Mouse (Mus musculus) megakaryocyte progenitor cell, adult 5-6 weeks (primary cell): ENCODE measurements around the gene Gm49450. TPM values are rescaled to one million over a fixed set of nuclear protein-coding genes. Genes with fewer than 3 reads are reported as not detected.

Experiments used
- ATAC-seq: replicated peaks from 2 replicates; pipeline ENCODE4 v1.8.0; 2016; ENCODE audit warnings: mild to moderate bottlenecking, moderate TSS enrichment, inconsistent platforms; ENCODE audit not compliant: poor library complexity
- total RNA-seq, 2 experiments: library from RNA; stranded (forward) in 1 of 2; stranded (reverse) in 1 of 2; fragments of 157-497, 149-512 nt in 1 of 2; fragments of 200-1000 nt in 1 of 2; gene quantifications; 2 replicates each; pipeline versions ENCODE4 v1.2.3 to v1.2.4; 2015 to 2017

The Gm49450 gene
- total RNA-seq (2015) = 0.69 and 1.1 TPM in 2 replicates
- total RNA-seq (2017) = not detected in 2 replicates

DNA sequence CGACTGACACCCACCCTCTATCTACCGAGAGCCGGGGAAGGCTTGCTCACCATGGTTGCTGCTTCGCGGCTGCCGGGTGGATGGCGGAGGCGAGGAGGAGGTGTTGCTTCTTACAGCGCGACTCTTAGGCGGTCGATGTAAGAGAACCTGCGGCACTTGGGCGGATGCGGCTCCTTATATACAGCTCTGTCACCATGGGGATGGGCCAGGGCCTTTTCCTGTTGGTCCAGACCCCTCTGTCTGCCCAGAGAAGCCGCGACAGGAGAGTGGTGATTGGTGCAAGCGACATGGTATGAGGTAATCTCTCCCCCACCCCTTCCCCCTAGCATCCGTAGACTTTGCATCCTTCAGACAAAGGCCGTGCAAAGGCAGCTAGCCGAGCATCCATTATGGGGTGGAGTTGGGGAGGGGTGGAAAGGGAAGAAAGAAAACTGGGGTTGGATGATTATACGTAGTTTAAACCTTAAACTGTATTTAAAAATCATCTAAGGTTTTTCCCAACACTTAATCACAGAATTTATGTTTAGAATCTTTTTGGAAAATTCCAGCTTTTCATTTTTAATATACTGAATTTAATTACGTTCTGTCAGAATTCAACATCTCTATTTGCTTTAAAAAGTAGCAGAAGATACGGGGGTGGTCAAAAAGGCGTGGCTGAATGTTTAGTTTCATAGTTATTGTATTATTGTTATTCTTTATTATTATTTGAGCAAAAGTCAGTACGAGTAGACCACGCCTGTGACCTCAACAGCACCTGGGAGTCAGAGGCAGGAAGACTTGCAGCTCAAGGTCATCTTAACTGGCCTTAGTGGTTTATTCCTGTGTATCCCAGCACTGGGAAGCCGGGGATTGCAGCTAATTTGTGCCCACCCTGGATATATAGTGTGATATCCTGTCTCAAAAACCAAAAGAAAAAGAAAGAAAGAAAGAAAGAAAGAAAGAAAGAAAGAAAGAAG, at the start of gene Gm49450, which contains the start of gene Tuba1a:
Gene Gm49450 (minus strand): TSS at position 151 of the 956 bp plus-strand sequence.
Gene Tuba1a (minus strand): TSS at position 303 of the 956 bp plus-strand sequence.
- peak; percentile 87 for ATAC-seq

DNA sequence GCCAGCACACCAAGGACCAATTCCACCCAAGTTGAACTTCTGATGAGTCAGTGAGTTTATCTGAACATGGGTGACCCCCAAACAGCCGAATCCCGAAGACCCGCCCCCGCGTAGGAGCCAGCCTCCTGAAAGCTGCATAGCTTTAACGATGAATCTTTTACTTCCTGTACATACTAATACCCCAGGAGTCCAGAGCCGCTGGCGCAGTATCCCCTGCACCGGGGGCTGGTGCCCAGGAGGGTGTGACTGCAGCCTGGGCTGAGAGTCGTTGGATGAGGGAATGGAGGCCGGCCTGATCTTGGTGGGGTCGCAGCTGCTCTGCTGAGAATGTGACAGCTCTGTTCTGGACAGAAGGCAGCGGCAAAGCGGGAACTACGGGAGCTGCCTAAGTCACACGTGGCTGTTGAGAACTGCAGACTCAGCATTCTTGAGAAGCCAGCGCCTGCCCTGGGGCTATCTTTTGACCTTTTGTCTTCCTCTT, 48.1 kb upstream of the Gm49450 start:
- peak; percentile 30; the same call in 1 of the 2 replicates for ATAC-seq

DNA sequence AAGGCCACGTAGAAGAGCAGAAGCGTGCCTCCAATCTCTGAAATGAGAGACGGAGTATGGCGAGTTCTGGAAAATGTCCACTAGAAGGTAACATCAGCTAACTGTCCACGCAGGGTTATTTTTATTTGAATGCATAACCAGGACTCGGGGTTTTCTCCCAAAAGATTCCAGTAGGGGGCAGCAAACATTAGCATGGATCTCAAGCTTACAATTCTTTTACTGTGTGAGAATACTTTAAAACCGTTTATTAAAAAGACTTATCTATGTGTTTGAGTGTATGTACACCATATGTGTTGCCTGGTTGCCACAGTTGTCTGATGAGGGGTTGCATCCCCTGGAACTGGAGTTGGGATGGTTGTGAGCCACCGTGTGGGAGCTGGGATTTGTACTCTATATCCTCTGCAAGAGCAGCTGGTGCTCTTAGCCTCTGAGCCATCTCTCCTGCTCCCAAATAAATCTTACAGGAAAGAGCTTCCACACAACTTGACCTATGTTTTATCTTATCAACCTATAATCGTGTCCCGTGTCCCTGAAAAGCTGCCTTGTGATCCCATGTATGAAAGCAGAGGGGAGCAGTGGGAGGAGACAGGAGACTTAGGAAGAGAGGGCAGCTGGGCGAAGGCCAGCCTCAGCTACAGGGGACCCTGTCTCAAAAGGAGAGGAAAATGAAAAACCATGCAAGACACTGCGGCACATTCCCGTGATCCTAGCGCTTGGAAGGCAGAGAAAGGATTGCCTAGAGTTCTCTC, 47.4 kb upstream of the Gm49450 start:
- peak; percentile 65 for ATAC-seq

DNA sequence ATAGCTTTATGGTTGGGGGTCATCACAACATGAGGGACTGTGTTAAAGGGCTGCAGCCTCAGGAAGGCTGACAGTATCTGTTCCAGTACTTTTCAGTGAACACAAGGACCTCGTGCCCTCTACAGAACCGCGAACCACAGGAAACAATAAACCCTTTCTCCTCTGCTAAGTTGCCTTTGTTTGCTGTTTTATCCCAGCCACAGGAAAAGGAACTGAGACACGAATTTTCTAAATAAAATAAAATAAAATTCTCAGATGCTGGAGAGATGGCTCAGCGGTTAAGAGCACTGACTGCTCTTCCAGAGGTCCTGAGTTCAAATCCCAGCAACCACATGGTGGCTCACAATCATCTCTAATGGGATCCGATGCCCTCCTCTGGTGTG, 45.4 kb upstream of the Gm49450 start:
- no peak for ATAC-seq

DNA sequence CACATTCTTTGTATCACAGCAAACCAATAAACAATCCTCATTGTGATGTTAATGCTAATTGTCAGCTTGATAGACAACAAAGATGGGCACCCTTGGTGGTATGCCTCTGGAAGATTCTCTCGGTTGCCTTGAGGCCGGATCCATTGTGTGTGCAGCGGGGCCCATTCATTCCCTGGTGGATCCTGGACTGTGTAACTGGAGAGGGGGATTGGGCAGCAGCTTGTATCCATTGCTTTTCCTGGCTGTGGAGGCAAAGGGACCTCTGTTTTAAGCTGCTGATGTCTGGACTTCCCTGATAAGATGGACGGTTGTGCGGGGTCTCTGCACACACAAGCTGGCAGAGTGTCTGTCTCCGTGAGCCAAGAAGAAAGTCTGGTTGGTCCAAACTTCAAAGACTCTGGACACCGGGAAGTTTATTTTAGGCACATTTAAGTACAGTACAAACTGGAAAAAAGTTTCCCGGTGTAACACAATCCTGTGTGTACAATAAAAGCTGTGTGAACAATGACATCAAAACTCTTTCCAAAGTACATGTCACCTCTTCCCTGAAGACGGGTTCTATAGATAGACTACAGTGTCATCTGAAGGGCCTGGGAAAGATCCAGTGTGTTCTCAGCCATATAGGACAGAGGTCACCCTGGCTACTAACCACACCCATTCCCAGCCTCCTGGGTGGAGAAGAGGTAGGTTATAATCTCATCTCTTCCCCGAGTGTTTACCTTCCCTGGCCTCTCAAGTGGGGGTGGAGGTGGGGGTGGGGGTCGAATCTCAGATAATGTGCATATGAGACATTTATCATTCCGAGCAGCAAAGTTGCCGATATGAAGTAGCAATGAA, 44.8 kb upstream of the Gm49450 start:
- ATAC-seq = no peak

DNA sequence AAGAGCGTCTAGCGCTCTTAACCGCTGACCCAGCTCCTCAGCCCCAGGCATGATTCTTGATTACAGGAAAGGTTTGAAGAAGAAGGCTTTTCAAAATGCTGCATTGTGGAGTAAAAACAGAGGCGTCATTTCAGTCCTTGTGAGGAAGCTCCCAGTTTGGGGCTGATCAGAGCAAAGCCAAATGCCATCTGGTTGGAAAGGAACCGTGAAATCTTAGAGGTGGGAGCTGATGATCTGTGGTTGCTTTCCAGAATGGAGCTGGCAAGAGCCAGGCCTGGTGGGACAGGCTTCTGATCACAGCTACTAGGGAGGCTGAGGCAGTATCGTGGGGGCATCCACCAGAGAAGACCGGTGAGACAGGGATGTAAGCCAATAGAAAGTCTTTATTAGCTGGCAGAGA, 43.5 kb upstream of the Gm49450 start:
- no peak for ATAC-seq

DNA sequence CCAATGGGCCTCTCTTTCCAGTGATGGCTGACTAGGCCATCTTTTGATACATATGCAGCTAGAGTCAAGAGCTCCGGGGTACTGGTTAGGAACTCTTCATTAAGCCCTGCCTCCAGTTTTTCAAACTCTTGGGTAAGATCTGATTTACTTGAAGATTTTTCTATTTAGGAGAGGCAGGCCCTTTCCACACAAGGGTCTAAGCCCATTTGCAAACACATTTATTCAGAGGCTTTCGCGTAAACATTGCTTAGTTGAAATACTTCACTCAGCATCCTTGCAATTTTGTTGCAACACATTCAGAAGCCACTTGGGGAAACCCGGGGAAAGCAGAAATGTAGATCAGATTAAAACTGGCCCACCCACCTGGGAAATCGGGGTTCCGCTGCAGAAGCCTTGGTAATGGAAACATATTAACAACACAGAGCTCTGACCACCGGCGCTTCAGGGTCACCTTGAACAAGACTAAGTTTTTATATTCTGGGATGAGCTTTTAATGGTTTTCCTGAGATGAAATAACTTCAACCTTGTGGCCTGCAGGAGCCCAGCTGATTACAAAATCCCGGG, 41.7 kb upstream of the Gm49450 start:
- no peak for ATAC-seq

DNA sequence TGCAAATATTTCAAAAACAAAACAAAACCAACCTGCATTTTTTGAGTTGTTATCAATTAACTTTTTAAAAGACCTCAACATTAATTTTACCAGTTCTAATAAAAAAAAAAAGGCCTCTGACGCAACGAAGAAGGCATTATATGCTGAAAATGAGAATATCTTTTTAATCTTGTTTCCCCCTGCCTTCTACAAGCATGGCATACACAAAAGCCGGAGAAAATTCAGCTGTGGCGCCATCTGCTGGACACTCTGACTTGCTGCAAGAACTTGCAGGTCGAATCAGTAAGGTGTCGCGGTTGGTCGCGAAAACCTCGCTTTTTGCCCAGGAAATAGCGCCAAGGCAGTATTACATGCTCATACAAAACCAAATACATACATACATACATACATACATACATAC, 40.5 kb upstream of the Gm49450 start:
- ATAC-seq = peak; percentile 73

DNA sequence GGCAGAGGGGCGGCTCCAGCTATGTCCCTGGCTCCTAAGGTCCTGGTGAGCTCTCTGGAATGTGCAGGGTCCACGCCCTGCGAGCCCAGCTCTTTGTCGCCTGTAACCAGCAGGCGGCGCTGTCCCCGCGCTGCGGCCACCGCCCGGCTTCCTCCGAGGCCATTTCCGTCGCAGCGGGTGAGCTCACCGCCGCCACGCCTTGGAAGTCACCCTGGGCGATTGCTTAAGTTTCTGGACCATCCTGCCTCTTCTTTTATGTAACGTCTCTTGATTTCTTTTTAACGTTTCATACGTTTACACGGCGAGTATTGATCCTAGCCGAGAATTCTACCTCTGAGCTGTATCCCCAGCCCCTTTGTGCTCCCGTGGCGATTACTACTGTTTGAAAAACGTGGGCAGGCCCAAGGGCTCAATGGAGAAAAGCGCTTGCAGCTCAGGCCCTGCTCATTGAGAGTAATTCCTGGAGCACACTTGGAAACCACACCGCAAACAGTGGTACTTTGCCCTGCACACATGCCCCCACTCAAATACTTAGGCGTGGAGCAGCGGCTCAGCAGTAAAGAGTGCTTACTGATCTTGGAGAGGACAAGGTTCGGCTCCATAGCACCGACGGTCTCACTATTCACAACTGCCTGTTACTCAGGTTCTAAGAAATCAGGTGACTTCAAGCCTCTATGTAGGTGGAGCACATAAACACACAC, 39.9 kb upstream of the Gm49450 start:
- peak; percentile 90 for ATAC-seq

DNA sequence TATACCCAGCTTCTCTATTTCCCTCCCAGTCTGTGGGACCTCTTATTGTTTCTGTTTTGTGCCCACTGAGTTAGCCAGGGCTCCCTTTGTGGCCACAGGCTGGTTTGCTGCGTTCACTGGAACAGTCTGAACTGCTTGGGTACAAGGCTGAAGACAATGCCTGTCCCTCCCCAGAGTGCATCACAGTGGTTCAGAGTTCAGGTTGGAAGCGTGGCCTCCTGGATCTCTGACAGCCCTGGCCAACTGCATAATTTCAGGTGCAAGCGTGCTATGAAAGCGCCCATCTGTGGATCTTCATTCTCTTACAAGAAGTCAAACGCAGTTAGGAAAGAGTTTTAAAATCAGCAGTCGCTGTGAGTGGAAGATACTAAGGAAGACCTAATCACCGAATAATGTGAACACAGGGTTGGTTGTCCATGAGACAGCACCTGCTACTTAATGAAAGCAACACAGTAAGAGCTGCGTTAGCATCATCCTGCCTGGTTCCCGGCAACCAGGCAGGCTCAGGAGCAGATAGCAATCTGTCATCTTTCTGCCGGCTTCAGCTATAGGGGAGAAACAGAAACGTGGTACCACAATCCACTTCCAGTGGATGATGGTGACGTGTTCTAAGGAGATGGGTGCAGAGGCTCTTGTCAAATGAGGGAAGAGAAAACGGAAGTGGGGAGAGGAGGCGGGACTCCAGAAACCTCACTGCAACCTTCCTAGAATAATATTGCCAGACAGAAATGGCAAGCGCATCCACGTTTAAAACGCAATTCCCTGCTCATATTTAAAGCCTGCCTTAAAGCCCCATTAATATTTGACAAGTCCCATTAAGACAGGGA, 38.9 kb upstream of the Gm49450 start:
- ATAC-seq = peak; percentile 76

DNA sequence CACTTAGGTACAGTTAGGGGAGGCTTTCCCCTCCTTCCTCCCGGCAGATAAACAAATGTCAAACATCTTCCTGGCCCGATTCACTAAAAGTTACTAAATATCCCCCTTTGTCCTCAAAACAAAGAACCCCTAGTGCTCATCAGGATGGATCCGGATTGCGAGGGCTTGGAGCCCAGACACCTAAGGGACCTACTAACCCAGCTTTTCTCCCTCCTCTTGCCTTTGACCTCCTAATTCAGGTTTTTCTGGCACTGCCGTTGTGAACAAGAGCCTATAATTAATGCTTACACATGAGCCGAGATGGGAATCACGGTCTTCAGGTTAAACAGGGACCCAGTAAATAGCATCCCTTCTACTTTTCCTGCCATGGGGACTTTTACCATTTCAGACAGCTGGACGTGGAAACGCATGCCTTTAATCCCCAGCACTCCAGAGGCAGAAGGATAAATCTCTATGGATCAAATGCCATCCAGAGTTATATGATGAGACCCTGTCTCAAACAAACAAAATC, 38.2 kb upstream of the Gm49450 start:
- ATAC-seq = no peak

DNA sequence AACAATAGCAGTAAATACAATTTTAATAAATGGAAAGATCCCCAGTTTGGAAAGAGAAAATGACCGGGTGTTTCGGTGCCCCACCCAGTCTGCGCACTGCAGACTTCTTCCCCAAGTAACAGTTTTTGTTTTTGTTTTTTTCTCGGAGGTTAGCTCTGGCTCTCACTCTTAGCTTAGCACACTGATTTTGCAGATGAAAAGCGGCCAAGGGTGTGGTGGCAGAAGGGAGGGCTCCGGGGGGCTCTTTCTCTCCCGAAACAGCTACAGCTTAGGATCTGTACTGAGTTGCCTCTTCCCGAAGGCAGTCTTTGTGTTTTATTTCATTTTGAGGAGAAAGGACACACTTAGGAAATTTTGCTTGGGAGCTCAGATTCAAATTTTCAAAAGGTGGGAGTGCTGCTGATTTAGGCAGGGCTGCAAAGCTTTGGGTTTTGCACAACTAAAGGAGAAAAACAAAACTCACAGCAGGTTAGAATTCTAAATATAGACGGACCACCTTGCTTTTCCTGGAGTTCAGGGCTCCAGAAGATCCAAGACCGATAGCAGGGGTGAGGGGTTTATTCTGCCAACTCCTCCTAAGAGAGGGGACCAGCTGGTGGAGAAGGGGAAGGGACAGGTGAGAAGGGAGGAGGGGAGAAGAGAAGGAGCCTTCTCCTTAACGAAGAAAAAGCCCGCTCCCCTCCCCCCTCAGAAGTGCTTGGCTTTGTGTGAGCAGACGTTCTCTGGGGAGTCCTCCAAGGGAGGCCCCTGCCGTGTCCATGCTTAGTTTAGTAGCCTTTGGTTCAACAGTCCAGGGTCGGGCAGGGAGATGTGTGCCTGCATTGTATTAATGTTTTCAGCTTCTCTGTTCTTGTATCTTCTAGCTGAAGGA, 37.6 kb upstream of the Gm49450 start:
- no peak for ATAC-seq

DNA sequence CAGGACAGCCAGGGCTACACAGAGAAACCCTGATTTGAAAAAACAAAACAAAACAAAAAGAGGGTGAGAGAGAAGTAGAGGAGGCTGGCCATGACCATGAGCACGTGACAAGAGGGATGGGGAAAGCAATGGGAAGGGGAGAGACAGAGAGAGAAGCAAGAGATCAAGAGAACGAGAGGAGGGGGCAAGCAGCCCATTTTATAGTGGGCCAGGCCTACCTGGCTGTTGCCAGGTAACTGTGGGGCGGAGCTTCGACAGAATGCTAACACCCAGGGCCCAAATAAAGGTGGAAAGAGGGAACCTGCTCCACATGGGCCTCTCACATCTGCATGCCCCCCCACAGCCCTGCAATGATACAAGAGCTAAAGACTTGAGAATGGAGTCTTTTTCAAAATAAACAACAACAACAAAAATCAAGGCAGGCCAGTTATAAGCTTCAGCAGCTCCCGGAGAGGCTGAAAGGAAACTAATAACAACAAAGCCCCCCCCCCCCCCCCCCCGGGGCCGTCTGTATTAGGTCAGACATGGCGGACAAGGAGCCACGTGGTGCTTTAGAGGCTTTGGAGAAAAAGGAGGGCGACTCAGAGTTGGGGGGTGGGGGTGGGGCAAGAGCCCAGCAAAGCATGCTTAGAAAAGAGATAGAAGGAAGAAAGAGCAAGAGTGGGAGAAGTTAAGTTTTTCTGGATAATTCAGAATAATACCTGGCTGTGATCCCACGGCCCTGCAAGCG, 36.5 kb upstream of the Gm49450 start:
- ATAC-seq = no peak

DNA sequence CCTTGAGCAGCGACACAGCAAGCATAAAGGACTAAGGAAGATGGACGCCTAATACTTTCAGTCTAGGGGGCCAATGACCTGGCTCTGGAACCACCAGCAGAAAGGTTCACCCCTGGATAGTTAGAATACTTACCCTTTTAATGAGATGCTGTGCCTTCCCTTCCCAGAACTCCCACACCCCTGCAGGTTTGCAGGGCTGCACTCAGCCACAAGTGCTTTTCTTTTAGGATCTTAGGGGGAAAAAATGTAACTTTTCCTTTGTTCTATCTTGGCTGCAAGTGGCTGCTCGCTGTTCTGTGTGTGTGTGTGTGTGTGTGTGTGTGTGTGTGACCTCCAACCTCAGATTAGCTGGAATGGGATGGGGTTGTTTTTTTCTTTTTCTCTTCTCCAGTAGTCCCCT, 35.4 kb upstream of the Gm49450 start:
- ATAC-seq = no peak

DNA sequence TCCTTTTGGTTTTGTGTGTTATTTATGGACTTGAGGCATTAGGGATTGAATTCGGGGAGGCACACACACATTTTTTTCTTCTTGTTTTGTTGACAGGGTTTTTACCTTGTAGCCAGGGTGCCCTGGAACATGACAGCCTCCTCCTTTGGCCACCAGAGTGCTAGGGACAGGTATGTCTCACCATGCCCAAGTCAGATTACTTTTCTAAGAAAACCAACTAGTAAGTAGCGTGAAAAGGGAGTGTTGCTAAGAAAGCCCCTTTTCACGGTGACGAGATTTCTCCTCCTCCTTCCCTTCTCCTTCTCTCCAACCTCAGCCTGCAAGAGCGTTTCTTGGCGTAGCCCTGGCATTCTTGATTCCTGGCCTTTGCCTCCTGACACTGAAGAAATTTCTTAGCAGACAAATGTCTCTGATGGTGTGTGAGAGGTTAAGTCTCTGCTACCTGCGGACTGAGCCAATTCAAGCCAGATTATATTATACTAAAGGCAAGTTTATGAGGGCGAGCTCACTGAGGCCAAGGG, 34.4 kb upstream of the Gm49450 start:
- no peak for ATAC-seq

DNA sequence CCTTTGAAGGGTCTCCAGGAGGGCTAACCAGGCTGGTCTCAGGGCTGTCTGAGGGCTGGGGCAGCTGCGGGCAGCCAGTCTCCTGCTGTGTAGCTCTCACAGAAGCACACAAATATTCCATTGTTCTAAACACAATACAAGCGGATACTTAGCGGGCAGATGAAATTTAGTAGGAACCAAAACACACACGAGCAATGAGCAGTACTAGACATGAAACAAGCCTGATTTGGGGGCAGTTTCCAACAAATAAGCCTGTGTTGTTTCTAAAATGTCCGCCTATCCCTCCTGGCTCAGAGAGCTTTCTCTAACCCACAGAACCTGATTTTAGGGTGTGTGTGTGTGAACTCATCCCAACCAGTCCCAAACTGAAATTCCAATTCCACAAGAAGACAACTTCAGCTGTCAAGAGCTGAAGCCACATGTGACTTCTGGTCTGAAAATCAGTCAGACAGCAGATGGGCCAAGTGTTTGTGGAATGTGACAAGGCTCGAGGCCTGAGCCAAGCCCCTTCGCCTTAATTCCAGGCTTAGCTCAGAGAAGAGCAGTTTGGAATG, 33.8 kb upstream of the Gm49450 start:
- ATAC-seq = no peak
